8 mouse cellular contexts compared by ENCODE assay signal in the genomic region with DNA sequence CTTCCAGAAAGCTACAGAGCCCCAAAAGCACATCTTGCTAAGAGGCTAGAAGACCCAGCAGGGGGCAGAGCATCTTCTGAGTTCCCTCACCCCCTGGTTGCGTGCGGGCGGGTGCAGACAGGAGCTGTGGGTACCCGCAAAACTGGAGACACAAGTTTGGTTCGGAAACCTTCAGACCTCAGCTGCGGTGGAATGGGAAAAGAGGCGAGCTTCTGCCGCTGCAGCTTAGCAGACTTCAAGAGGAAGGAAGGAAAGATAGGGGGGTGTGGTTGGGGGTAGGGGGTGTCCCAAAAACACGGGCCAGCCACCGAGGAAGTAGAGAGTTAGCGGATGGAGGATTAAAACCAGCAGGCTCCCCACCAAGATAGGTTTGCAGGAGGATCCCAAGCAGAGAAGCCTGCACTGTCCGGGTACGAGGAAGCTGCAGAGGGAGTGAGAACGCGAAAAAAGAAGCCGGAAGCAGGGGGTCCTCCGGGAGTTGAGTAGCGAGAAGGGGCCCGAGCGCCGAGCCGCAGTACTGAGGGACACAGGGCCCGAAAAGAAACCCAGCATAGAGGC. TPM values are rescaled to one million over a fixed set of nuclear protein-coding genes. Genes with fewer than 3 reads are reported as not detected.
A peak's percentile ranks its signal among the peaks of the same experiment; 100 is the strongest.
DNase-seq lines count a peak whose midpoint lies in the region; TF ChIP-seq lines count a peak whose summit lies in the region.

No protein-coding gene starts in this region.

- no peak overlapping the region for H3K27ac ChIP-seq in ES-Bruce4 (ENCODE audit: insufficient read depth, low read length)

- no peaks in the 10 kb centered on the region for H3K4me1 ChIP-seq in ES-Bruce4 (ENCODE audit: control insufficient read depth, insufficient read depth, low read length)
- H3K4me1 ChIP-seq in erythroblast, embryonic 14.5 days (ENCODE audit: control insufficient read depth) = peaks cover 44% of the 10 kb centered on the region

- no peaks in the 10 kb centered on the region for H3K36me3 ChIP-seq in ES-Bruce4 (ENCODE audit: control insufficient read depth, insufficient read depth, low read length, poor library complexity, severe bottlenecking)
- peaks cover 13% of the 10 kb centered on the region for H3K36me3 ChIP-seq in erythroblast, embryonic 14.5 days (ENCODE audit: control insufficient read depth)

- H3K4me3 ChIP-seq in ES-Bruce4 (ENCODE audit: low read depth, low read length) = peak overlapping the region; percentile 79
- peak overlapping the region; percentile 94 for H3K4me3 ChIP-seq in erythroblast, embryonic 14.5 days (replicated peaks)

- TF ChIP-seq POLR2A in ES-Bruce4 (IDR thresholded peaks at IDR 0.05; ENCODE audit: insufficient read depth, low read length) = no peak

- peak overlapping the region; percentile 65 for H3K9ac ChIP-seq in ES-Bruce4 (ENCODE audit: low read depth, poor library complexity, severe bottlenecking)

- no peaks in the 10 kb centered on the region for H3K27me3 ChIP-seq in ES-Bruce4 (ENCODE audit: control insufficient read depth, insufficient read depth, low read length, poor library complexity, severe bottlenecking)
- no peaks in the 10 kb centered on the region for H3K27me3 ChIP-seq in erythroblast, embryonic 14.5 days (ENCODE audit: control insufficient read depth)

- intact Hi-C loops in heart, postnatal 10 days (cut with DNase I) = loop anchor here (2.0 to 5.0 kb wide), 4 partner anchors 41 to 411 kb away; a partner anchor contains a TSS

- DNase-seq in brain, adult 2 months (ENCODE audit: low read depth, low spot score) = peak; percentile 78
- DNase-seq in heart, postnatal 10 days = peak; percentile 58 to 73
- peak; percentile 19 for DNase-seq in layer of hippocampus, adult 9-11 months
- peak; percentile 54 for DNase-seq in lung, postnatal 25 days (ENCODE audit: low spot score)
- peak; percentile 75 for DNase-seq in retina, embryonic 14.5 days (ENCODE audit: low spot score)
- peak; percentile 66 for DNase-seq in urinary bladder, postnatal 14 days (ENCODE audit: low spot score)

- no peaks in the 10 kb centered on the region for H3K9me3 ChIP-seq in ES-Bruce4 (replicated peaks; ENCODE audit: control insufficient read depth, insufficient read depth, low read length, poor library complexity, severe bottlenecking)
- no peaks in the 10 kb centered on the region for H3K9me3 ChIP-seq in erythroblast, embryonic 14.5 days (ENCODE audit: control insufficient read depth, low read length)

- TF ChIP-seq EP300 in ES-Bruce4 (IDR thresholded peaks at IDR 0.05; ENCODE audit: insufficient read depth, low read depth, low read length) = no peak

- TF ChIP-seq CTCF in ES-Bruce4 (IDR thresholded peaks at IDR 0.05; ENCODE audit: low read depth, low read length) = peak; percentile 9

RNA-seq across cellular contexts. Expression of a gene that starts 1.0 kb away (rescaled TPM):
- 3.1 and 3.6 TPM in 2 replicates for polyA plus RNA-seq in ES-Bruce4 (2011; ENCODE audit: insufficient read depth, insufficient read length, low read depth, missing spikeins)
- 0.10 and 0.25 TPM in 2 replicates for polyA plus RNA-seq in erythroblast, embryonic 14.5 days (2012)
- total RNA-seq in heart, postnatal 10 days (2021) = 1 to 10 TPM; 5.2 to 6.5 TPM

Comparison
In these comparisons a context has a peak if more than half of its experiments do, and no peak if none do; other contexts are left out.
1. DNase-seq: peak in every context shown above with its lines; median percentile 78 in brain, adult 2 months; 75 in retina, embryonic 14.5 days; 66 in urinary bladder, postnatal 14 days; 66 in heart, postnatal 10 days; 54 in lung, postnatal 25 days; 19 in layer of hippocampus, adult 9-11 months.